Mouse (Mus musculus) CD4-positive helper T cell, adult 2 months (primary cell): ENCODE data around the gene Cd79b.

Experiments
- DNase-seq: peaks from one replicate; pipeline ENCODE4 v3.0.0-alpha.2; 2012; ENCODE audit warnings: low read depth, missing footprints, low spot score

The Cd79b gene

GRCm38 (mm10) chr11:106274374-106274773, 40.2 kb downstream of the Cd79b start:
- DNase-seq = no peak

- DNase-seq = no peak
Measured at GRCm38 (mm10) chr11:106273811-106274210, 40.8 kb downstream of the Cd79b start.

GRCm38 (mm10) chr11:106273311-106273684, 41.3 kb downstream of the Cd79b start:
- no peak for DNase-seq

- peak; percentile 97 for DNase-seq
Measured at GRCm38 (mm10) chr11:106272644-106273310, 41.8 kb downstream of the Cd79b start, which contains the start of gene Smarcd2. Gene Smarcd2, minus strand, starts transcription at chr11:106272972.

- no peak for DNase-seq
Measured at GRCm38 (mm10) chr11:106271794-106272643, 42.5 kb downstream of the Cd79b start.

- DNase-seq = no peak
Measured at GRCm38 (mm10) chr11:106271131-106271793, 43.3 kb downstream of the Cd79b start.

- peak; percentile 56 for DNase-seq
Measured at GRCm38 (mm10) chr11:106269060-106269431, 45.5 kb downstream of the Cd79b start.

GRCm38 (mm10) chr11:106268326-106269059, 46.1 kb downstream of the Cd79b start:
- DNase-seq = no peak

GRCm38 (mm10) chr11:106267871-106268270, 46.7 kb downstream of the Cd79b start:
- DNase-seq = no peak

- no peak for DNase-seq
Measured at GRCm38 (mm10) chr11:106267311-106267852, 47.2 kb downstream of the Cd79b start.

GRCm38 (mm10) chr11:106266431-106266830, 48.1 kb downstream of the Cd79b start:
- DNase-seq = no peak

GRCm38 (mm10) chr11:106265570-106265969, 49.0 kb downstream of the Cd79b start:
- DNase-seq = no peak

- DNase-seq = no peak
Measured at GRCm38 (mm10) chr11:106264988-106265387, 49.6 kb downstream of the Cd79b start.

- no peak for DNase-seq
Measured at GRCm38 (mm10) chr11:106263963-106264362, 50.6 kb downstream of the Cd79b start.
